Mouse (Mus musculus) urinary bladder, adult 18-20 months (tissue): ENCODE data around the gene Bspry.

Experiments
- DNase-seq, 2 experiments: peaks; one replicate each; pipeline ENCODE4 v3.0.0; 2022; ENCODE audit warnings: low spot score in 2 of 2, mixed read lengths in 2 of 2

Bspry gene

DNA sequence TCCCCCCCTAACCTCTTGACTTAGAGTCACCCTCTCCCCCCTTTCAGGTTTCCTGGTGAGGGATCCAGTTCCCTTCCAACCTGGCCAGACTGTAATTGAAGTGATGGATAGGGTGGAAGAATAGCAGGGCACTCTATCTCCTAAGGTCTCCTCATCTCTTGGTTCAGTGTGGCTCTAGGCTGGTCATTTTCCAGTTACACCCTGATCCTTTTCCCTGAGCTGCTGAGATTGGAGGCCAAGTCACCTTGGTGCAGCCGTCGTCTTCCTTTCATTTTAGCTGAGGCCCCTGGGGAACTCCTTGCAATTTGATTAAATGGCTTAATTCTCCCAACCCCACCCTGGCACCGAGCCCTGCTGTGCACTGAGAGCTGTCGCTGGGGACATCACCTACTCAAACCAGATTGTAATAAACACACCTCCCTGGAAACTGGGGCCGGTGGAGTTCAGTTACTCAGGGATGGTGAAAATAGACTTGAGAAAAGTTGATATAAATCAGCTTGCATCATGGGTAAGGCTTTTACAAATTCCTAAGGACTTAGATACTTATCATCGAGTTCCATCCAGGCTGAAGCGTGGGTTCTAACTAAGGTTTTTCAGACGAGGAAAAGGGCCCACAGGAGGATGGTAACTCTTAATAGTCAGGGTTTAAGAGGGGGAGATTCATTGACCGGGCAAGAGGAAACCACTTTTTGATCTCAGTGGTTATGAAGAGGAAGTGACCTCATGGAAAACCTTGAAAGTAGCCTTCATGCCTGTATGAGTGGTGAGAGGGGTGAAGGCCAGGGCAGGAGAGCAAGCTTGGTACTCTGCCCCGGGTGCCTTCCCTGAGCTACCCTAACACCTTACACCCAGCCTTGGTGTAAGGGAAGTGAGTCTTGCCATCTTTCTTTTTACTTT is 1.1 kb downstream of the Bspry start:
- DNase-seq = no peak

DNA sequence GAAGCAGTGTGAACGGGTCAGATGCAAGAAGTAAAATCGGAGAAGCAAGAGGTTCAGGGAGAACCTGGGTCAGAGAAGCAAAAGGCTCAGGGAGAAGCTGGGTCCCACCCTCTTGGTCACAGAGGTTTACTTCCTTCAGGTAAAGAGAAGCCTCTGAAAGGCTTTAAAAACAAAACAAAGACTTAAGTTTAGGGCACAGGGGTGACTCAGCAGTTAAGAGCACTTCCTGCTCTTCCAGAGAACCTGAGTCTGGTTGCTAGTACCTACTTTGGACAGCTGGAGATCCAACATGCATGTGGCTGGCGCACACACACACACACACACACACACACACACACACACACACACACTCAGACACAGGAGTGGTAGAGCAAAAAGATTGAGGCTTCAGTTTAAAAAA is 5.1 kb downstream of the Bspry start:
- no peak for DNase-seq

DNA sequence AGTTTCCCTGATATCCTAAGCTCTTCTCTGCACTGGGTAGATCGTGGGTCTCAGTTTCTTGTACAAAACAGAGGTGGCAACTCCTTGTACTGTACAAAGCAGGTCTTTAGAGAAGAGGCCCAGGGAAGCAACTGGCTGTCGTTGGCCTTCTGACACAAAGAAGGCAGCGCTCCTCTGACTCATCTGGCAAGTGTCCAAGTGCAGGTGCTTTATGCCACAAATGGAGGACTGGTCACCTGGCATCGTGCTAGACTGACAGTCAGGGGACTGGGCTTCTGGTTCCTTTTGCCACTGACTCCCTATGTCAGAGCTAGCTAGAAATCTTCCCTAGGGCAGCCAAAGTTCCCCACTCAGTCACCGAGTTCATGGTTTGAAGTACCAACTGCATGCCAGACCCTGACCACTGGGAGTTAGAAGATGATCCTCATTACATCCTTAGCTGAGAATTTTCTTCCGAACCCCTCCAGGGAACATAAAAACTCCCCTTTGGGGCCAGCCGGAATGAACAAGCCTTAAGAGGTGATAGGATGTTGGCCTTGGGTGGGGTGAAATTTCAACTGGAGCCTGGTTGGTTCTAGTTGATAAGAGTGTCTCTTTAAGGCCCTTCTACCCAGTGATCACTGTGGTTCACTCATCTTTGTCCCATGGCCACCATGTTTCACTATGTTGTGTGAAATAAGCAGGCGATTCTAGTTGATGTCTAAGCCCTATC is 5.8 kb downstream of the Bspry start:
- DNase-seq = peak; percentile 43 to 45

DNA sequence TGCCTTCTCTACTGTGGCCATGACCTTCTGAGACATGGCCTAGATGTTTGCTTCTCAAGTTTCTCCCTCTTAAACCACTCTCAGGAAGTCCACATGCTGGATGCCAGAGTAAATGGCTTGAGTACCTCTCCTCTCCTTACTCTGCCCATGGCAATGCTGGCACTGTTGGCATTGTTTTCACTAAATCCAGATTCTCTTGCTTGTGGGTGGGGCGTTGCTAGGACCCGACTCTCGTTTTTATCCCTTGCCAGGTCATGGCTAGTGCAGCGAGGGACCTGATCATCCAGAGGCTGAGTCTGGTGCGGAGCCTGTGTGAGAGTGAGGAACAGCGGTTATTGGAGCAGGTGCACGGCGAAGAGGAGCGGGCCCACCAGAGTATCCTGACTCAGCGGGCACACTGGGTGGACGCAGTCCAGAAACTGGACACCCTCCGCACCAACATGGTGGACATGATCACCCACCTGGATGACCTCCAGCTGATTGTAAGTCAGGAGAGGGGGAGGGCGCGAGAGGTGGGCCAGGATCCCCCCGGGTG is 6.4 kb downstream of the Bspry start:
- DNase-seq = no peak

DNA sequence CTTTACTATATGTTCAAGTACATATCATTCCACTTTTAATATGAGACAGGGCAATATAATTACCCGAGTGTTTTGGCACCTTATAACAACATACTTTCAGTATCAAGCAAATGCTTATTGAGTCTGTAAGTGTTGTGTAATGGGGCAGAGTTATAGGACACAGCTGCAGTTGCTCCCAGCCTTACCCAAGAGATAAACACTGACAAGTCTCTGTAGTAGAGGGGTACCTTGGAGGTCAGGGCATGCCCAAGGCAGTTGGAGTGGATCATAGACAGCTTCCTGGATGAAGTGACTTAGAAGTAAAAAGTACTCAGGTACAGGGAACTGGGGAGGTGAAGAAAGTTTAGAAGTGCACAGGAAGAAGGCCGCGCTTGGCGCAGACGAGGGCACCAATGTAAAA is 7.3 kb downstream of the Bspry start:
- DNase-seq = no peak

DNA sequence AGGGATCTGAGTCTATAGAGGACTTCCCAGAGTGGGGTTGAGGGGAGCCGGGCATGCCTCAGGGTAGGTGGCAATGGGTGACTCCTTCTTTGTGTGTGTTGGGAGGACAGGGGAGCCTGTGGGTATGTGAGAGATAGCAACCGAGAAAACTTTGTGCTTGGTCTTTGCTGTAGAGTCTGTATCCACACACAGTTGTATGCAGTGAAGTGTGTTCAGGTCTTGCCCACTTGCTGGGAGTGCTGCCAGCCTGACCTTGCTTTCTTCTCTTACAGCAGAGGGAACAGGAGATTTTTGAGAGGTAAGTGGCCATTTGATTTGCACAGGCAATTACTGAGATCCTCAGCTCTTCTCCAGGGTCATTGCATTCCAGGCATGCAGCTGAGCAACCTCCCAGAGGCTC is 8.1 kb downstream of the Bspry start:
- DNase-seq = no peak

DNA sequence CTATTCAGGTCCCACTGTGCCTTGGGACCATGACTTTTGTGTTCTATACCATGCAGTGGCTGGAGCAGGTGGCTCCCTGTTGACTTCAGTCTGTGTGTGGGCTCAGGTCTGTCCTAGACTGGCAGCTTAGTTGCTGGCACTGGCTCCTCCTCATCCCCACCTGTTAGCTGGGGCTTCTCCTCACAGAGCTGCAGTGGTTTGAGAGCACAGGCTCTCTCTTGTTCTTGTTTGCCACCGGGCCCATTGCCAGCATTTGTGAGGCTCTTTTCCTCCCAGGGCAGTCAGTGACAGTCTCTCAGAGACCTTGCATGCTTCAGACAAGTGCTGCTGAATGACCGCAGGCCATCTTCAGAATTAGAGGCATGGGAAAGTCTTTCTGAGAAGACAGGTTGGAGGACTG is 12.8 kb downstream of the Bspry start:
- no peak for DNase-seq

DNA sequence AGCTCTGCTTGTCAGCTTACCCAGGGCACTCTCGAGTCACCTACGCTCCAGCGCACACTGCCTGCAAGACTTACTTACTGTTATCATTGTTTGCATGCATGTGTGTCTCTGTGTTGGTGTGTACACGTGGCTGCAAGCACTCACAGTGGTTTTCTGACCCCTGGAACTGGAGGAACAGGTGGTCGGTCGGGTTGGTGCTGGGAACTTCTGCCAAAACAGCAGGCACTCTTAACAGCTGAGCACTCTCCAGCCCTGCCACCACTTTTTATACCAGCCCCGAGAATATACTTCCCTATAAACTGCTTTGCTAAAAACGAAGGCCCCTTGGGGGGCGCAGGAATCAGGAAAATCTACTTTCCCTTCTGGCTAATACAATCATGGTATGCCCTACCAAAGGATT is 14.4 kb downstream of the Bspry start:
- DNase-seq = no peak

DNA sequence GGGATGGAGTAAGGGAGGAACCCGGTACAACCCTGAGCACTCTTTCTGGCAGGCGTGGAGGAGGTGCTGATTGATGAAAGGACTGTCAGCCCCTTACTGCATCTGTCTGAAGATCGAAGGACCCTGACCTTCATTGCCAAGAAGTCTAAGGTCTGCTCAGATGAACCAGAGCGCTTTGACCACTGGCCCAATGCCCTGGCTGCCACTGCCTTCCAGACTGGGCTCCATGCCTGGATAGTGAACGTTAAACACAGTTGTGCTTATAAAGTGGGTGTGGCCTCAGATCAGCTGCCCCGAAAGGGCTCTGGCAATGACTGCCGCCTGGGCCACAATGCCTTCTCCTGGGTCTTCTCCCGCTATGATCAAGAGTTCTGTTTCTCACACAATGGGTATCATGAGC is 16.1 kb downstream of the Bspry start:
- DNase-seq = no peak

DNA sequence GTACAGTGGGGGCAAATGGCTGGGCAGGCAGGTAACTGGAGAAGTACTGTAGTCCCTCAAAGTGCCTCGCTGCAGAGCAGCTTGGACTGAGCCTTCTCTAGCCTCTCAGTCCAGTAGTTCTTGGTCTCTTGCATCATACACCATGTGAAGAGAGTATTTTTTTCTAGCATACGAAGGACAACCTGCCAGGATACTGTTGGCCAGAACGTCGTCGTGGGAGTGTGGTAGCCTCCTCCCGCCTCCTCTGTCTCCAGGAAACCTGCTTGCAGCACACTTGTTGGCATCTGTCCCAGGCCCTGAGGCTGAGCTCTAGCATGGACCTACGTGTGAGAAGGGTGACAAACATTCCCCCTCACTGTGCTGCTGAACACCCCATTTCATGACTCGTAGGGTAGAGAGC is 17.0 kb downstream of the Bspry start:
- no peak for DNase-seq

DNA sequence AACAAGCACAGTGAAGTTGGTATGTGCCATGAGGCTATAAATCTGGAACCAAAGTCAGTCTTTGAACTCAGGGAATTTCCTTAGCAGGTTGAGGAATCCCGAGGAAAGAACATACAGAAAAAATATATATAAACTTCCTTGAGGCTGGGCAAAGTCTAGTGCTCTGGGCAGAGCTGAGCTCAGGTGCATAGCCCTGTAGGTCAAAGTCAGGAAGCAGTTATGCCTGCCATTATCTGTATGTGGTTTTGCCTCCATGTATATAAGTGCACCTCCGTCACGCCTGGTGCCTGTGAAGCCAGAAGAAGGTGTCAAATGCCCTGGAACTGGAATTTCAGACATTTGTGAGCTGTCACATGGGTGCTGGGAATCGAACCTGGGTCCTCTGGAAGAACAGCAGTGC is 20.9 kb downstream of the Bspry start:
- no peak for DNase-seq

DNA sequence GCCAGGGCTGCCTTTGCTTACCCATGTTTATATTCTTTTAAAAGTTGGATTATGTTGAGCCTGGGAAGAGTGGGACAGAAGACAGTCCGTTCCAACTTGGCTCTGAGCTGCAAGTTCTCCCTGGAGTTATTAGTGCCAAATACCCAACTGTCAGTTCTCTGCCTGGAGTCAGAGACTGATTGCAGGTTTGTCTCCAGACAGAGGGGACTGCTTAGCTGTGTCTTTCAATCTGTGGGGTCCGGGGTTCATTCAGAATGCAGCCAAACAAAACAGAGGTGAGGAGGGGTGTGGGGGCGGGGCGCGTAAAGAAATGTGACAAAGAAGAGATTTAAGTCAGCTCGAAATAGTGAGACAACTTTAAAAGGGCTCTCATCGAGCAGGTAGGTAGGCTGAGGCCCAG is 21.7 kb downstream of the Bspry start:
- no peak for DNase-seq

DNA sequence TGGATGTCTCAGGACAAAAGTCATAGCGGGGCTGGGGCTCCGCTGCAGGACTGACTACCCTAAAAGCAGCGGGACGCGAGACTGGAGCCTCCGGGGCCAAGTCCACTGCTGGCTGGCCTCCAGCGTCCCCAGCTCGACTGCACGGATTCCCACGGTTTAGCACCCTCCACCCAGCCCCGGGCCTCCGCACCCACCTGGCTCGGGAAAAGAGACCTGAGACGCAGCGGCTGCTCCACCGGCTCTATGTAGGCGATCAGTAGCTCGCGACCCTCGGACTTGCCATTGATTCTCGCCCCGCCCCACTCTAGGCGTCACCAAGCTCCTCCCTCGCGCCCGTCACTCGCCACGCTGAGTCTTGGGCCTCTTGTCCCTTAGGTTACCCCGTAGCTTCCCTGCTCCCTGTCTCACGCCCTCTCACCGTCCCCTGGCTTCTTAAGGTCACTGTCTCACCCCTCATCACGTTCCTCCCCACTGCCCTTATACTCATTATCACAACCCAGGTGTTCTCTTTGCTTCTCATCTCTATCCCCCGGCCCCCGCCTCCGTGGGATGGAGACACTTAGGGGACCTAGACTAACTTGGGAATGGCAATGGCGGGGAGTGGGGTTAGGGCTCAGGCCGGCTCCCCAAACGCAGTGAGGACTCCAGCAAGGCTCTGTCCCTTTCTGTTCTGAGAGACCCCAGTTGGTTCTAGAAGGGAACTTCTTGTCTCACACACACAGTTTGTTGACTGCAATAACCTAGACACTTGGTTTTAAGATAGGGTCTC is 22.3 kb downstream of the Bspry start:
- peak; percentile 82 to 94 for DNase-seq

DNA sequence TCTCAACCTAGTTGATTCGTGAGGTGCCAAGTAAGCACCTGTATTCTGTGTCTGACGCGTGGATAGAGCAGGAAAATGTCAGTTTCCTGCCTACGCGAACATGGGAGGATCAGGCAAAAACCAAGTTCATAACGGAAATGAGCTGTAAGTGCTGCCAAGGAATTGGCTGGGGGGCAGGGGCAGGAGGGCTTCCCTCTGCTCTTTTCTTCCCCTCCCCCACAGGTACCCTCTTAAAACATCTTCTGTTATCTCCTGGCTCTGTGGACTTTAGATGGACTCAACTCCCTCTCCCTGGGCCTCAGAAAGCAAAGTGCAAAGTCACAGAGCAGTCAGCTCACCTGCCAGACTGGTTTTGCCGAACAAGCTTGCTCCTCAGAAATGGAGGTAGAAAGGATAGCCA is 23.1 kb downstream of the Bspry start:
- no peak for DNase-seq

DNA sequence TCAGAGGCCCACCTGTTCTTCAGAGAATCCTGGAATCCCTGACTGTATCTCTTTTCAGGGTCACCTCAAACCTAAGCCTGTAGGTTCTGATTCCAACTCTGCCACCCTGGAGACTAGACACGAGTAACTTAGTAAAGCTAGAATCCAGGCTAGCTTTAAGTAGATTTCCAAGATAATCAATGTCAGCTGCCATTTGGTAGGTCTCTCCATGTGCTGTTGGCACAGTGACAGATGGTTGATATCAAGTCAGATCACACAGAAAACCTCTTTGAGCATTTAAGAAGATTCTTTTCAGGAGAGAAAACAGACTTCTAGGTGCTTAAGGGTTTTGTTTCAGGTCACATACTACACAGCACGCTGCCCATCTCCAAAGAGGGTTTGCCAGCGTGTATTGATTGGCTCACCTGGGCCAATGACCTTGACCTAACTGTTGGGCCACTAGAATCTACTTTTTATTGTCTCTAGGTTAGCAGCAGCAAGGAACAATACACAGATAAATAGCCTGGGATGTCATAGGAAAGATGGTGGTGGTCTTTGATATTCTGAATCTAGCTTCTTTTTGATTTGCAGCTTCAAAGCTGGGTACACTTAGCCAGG is 23.6 kb downstream of the Bspry start, which contains the start of gene Hdhd3:
Gene Hdhd3 (minus strand): TSS at position 94 of the 597 bp plus-strand sequence.
- DNase-seq = no peak

DNA sequence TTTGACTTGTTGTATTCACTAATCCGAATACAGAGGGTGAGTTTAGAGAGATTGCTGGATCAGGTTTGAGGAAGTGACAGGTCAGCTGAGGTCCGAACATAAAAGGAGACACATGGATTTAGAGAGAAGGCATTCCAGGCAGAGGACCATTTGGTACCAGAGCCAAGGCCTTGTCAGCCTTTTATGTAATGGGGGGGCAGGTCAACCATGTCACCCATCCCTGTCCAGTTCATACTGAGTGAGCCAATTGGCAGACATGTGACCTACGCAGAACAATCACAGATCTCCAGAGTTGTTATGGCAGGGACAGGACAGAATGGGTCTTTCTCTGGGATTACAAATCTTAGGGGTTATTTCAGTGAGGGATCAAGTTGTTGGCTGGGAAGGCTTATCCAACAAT is 26.1 kb downstream of the Bspry start:
- no peak for DNase-seq

DNA sequence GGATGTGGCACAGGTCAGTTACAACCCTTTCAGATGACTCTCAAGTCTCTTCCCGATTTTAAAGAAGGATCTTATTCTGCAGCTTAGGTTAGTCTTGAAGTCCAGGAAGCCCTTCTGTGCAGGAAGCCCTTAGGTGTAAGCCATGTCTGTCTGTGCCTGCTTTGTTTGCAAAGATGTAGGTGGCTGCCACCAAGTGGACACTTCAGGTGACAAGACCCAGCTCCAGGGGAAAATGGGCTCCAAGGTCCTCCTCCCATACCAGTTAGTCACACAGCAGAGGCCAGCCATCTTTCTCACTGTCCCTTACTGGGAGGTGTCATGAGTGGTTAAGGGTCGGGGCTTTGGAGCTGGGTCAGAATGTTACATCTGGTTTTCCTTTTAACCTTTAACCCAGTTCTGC is 26.9 kb downstream of the Bspry start:
- DNase-seq = no peak

DNA sequence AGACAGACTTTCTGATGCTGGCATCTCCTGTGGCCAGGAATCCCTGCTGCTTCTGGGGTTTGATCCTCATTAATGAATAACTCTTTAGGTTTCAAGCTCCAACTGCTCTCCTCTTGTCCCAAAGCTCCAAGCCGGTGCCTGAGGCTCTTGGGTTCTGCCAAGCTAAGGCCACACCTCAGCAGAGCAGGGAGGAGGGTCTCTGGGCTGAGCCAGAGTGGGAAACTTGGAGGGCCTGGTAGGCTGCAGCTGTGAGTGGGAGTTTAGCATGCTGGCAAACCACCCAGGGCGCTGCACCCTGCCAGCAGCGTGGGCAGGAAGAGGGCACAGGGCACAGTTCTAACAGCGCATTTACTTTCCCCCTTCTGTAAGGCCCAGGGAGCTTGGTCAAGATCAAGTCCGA is 29.0 kb downstream of the Bspry start:
- no peak for DNase-seq

DNA sequence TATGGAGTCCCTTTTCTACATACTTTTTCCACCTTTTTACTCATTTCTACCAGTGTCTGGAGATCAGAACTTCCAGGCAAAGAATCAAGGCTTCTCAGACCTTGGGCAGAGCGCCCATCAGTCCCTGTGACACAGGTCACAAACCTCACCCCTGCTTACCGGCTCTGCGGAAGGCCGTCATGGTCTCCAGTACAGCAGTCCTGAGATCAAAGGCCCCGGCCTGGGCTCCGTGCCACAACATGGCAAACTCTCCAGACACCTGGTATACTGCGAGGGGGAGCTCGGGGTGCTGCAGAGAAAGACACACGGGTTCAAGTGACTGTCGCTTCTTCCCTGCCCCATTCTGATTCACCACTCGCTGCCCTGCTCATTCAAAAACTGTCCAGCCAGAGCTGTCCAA is 30.1 kb downstream of the Bspry start:
- no peak for DNase-seq

DNA sequence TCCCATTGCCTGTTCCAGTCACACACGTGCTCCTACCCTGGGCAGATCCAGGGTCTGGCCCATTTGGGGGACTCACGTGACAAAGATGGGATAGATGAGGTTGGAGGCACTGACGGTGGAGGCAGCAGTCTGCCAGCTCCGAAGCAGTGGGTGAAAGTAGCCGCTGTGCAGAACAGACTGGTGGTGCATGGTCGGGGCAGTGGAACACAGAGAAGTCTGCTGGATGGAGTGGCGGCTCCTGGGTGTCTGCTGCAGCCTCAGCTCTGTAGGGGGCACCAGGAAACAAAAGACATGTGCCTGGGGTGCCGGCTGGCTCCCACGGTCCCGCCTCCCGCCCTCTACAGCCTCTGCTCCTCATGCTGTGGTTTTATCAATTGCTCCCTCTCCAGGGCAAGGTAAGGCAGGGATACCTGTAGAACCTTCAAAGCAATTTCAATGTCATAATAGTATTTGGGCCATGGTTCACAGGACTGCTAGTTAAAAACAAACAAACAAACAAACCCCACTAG is 34.2 kb downstream of the Bspry start:
- no peak for DNase-seq

DNA sequence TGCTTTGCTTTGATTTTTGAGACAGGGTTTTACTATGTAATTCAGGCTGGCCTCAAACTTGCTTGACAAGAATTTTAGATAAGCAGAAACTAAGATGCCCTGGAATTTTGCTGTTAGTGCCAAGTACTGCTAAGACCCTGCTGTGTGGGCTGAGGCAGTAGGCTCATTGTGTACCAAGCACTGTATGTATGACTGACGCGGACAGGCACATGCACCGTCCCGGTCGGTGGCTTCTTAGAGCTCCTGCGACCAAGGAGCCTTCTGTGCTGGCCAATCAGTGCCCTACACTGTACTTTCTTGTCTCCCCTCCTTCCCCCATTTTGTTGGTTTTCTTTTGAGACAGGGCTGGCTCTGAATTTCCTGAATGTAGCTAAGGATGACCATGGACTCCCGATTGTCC is 35.1 kb downstream of the Bspry start:
- no peak for DNase-seq

DNA sequence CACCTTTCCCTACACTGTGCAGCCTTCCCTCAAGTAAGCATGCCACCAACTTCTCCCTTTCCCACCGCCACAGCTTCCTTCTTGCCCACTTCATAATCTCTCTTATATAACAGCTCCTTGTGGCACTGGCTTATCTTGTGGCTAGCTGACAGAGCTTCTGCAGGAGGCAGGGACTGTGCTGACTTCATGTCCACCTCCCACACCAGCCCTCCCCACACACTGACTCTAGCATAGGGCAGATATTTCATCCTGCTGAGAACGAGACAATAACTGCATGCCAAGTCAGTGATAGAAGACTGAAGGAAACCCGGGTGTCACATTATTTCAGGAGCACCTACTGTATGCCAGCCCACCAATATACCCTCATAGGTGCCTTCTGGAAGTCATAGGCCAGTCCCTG is 35.6 kb downstream of the Bspry start:
- DNase-seq = no peak
